Mouse (Mus musculus) urinary bladder, postnatal 14 days (tissue): Measurements from ENCODE around the gene Unc5cl.
A peak's percentile ranks its signal among the peaks of the same experiment; 100 is the strongest.
"Not testable (repeated sequence)": the region's sequence is repeated elsewhere in the genome, so short reads cannot be mapped to it uniquely, and the experiment has no call there.

Experiments used
- DNase-seq: peaks from one replicate; pipeline ENCODE4 v3.0.0; 2021; ENCODE audit warnings: low spot score

Unc5cl gene

DNA sequence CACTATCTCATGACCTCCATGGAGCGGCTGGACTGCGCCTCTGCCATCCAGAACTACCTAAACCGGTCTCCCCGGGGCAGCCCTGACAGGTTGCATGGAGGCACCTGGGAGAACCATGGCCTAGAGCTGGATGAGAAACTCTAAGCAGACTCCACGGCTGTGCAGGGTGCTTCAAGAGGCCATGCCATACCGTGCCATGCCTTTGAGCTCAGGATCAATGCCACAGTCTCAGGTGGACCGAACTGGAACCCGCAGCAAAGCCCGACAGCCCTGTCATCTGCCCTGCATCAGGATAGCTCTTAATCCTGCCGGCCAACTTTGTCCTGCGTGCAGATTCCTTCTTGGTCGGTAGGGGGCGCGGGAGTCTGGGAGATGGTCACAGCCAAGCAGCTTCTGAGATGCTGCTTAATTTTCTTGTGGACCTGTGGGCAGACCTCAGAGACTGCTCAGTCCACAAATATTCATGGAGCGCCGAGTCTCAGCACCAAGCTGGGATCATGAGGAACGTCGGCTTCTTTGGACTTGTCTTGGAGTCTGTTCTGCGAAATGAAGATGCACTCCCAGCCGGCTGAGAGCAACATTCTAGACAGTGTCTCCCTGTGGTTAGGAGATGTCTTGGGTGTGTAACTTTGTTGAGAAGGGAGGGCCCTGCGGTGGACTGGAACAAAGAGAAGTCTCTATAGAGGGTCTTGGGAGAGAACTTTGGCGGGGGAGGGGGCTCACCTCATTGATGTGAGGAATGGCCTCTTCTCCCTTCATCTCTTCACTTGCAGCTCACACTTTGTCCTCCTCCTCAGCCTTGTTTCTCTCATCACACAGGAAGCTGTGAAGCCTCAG, 12.9 kb downstream of the Unc5cl start:
- DNase-seq: peak; percentile 82

- DNase-seq: not testable (repeated sequence)
Measured at GRCm38 (mm10) chr17:48474282-48474681, 19.6 kb downstream of the Unc5cl start.

GRCm38 (mm10) chr17:48475444-48475843, 20.7 kb downstream of the Unc5cl start:
- DNase-seq: no peak

DNA sequence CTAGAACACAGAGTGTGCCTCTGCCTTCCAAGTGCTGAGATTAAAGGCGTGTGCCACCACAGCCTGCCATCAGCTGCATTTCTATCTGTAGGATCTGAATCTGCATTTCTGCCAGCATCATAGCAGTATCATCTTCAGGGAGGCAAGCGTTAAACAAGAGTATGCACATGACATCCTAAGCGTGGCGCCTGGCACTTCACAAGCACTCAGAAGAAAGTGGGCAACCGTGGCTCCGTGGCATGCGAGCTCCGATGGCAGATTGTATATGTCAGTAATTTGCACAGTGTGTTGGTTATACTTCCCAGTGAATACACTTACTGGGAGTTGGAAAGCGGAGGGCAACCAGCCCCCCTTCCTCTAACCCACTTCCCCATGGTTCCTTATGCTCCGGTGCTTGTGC, 25.3 kb downstream of the Unc5cl start:
- no peak for DNase-seq

GRCm38 (mm10) chr17:48483764-48484163, 29.1 kb downstream of the Unc5cl start:
- no peak for DNase-seq

- no peak for DNase-seq
Measured at GRCm38 (mm10) chr17:48484191-48484590, 29.5 kb downstream of the Unc5cl start.

DNA sequence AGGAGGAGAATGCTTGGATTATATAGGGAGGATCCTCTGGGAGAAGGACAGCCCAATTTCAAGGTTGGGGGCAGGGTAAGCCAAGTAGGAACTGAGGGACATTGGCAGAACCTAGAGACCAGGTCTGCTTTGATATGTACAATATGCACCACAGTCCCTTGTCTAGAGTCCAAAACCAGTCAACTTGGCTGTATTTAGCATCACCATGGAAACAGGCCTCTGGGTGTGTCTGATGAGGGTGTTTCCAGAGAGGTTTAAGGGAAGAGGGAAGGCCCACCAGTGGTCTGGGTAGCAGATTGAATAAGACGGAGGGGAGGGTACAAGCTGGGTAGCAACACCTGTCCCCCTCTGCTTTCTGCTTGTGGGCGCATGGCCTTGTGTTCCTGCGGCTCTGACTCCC, 34.8 kb downstream of the Unc5cl start:
- no peak for DNase-seq

DNA sequence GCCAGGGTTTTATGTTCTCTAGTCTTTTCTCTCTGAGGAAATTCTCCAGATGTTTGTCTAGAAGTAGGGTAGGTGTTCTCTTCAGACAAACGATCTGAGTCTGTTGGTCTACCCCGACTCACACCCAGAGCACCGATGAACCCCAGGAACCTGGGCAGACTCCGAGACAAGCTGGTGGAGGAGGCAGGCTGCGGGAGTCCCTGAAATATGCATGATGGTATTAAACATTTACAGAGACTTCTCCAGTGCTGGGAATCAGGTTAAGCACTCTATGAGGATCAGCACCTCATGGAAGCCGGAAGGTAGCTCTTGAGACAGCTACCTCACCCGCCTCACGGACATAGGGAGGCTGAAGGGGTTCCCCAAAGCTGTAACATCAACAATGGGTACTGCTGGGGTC, 37.9 kb downstream of the Unc5cl start:
- no peak for DNase-seq

GRCm38 (mm10) chr17:48493582-48493981, 38.9 kb downstream of the Unc5cl start:
- DNase-seq: no peak

DNA sequence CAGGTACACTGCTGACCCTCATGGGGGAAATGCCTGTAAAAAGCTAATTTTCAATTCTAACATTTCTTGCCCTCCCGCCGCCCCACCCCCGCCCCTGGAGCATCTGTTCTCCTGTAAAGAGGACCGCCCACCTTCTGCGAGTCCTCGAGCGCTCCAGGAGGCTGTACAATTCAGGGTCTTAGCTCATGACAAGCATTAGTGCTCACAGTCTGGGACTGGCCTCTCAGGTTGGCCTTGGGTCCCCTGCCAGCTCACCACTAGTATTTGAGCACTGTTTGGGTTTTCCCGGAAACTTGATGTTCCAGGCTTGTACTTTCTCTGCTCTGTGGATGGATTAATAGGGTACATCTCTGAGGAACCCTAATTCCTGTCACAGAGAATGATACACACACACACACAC, 39.3 kb downstream of the Unc5cl start:
- no peak for DNase-seq

DNA sequence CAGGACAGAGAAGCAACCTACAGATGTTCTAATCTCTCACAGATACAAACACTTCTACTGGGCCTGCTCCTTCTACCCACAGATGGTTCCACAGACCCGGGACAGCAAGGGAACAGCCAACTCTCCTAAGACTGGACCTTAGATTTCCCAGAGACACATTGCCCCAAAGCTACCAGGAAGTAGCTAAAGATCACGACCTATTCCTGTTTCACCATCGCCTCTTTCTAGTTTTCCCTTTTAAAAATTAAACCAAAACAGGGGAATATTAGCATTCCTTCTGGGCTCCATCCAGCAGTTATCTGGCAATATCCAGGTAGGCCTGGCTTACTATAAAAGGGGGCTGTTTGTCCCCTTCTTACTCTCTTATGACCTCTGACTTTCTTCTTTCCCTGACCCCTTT, 43.3 kb downstream of the Unc5cl start:
- no peak for DNase-seq

- DNase-seq: no peak
Measured at GRCm38 (mm10) chr17:48500846-48501445, 46.2 kb downstream of the Unc5cl start.

GRCm38 (mm10) chr17:48505006-48505405, 50.3 kb downstream of the Unc5cl start:
- DNase-seq: no peak

DNA sequence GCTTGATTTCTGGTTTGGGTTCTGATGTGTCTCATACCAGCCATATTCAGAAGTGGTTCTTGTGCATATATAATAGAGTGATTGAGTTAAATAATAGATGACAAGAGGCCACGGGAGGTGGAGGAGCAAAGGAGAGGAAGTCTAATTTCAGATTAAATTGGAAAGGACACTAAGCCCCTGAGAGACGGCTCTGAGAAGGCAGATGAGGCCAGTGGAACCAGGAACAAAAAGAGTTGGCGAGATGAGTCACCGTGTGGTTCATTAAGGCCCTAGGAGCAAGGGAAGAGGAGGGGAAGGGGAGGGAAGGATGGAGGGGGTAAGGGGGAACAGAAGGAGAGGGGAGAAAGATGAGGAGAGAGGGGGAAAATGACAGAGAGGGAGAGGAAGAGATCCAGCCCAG, 52.3 kb downstream of the Unc5cl start:
- DNase-seq: no peak

DNA sequence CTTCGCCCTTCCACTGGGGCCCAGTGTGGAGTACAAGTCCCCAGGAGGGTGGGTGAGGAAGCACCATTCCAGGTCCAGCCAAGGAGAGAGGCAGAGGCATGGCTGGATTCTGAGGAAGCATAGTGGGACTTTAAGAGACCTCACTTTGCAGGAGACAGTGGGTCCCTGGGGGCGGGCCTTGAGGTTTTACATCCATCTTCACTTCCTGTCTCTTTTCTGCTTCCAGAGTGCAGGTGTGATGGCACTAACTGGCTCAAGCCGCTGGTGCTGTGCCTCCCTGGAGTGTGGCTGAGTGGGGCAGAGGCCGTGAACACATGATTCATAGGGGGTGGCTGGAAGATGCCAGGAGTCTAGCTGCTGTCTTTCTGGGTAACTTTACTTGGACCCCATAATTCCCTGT, 54.9 kb downstream of the Unc5cl start:
- DNase-seq: no peak

- DNase-seq: no peak
Measured at GRCm38 (mm10) chr17:48512614-48513281, 58.0 kb downstream of the Unc5cl start.

GRCm38 (mm10) chr17:48514613-48515012, 59.9 kb downstream of the Unc5cl start:
- DNase-seq: no peak

GRCm38 (mm10) chr17:48519046-48519445, 64.3 kb downstream of the Unc5cl start:
- no peak for DNase-seq

- DNase-seq: no peak
Measured at GRCm38 (mm10) chr17:48520352-48520751, 65.7 kb downstream of the Unc5cl start.

DNA sequence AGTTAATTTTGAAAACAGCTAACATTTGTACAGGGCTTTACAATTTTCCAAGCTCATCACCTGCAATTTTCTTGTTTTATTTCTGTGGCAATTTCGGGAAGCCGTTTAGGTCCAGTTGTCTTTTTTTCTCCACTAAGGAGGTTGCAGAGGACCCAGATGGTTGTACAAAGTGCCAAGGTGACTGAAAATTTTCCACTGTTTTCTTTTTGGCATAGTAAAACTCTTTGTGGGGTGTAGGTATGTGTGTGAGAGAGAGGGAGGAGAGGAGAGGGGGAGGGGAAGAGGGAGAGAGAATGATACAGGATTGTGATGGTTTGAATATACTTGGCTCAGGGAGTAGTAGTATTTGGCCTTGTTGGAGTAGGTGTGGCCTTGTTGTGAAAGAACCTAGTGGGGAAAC, 68.4 kb downstream of the Unc5cl start:
- no peak for DNase-seq

- no peak for DNase-seq
Measured at GRCm38 (mm10) chr17:48533844-48534705, 79.4 kb downstream of the Unc5cl start.

DNA sequence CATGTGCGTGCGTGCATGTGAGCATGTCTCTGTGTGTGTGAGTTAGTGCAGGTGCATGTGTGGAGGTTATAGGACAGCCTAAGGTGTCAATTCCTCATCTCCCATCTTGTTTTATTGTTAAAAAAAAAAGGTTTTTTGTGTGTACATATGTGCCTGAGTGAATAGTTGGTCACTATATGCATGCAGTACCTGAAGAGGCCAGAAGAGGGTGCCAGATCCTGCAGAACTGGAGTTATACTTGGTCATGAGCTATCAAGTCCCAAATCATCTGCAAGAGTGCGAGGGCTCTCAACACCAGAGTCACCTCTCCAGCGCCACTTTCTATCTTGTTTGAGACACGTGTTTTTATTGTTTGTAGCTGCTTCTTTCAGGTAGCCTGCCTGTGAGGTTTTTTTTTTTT, 83.6 kb downstream of the Unc5cl start:
- DNase-seq: no peak
